Mouse (Mus musculus): ENCODE data around the gene Gm28434.

The Gm28434 gene

DNA sequence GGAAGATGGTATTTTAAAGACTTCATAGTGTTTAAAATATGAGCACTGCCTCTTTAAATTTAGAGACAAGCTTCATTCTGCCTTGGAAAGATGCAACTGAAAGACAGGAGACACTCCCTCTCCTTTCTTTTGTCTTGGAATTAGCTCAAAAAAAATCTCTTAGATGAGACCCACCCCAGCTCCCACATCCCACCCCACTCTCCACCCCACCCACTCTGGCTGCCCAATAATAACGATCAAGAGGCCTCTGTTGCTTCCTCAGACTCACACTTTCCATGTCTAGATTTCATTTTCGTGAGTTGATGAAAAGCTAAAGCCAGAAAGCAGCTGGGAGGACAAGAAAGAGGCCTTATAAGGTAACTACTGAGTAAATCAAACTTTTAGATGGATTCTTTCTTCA, at the start of gene Gm28434, which contains the start of gene 2310003L06Rik:
Gene Gm28434, plus strand, starts transcription at position 317 of the 400 bp plus-strand sequence.
Gene 2310003L06Rik, plus strand, starts transcription at position 259 of the 400 bp plus-strand sequence.
- DNase-seq (ENCODE audit: inconsistent age in 2 of 2, low spot score in 1 of 2) = no peak

DNA sequence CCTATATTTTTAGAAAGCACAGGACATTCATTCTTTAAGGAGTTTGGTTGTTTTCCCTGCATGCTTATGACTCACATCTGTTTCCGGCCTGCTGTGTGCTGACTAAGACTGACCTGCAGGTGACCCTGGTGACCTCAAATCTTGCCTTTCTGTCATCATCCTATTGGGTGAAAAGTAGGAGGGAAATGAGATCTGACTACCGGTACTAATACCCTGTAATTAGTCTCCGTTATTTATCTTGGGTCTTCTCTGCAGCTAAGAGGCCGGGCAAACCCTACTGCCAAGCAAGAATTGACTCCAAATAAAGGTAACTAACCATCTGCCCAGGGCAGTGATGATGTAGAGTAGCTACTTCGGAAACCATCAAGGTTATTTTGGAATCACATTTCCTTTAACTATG, 43.9 kb upstream of the Gm28434 start, which contains the start of gene Csn3:
Gene Csn3, plus strand, starts transcription at position 208 of the 400 bp plus-strand sequence.
- DNase-seq (ENCODE audit: inconsistent age in 2 of 2, low spot score in 1 of 2) = no peak

DNA sequence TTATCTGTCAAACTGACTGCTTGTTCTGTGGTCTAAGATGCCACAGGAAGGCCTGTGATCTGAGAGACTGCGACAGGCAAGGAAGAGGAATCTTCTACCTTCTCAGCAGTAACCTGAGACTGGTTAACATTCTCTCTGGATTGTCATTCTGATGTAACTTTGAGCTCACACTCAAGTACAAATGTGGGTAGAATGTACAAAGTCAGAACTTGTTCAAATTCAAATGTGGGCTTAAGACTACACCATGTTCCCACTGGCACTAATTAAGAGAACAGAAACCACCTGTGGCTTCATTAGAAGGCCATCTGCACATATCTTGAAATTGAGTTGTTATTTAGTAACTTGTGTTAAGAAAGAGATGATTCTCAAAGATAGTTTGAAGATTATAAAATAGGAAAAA, 37.7 kb upstream of the Gm28434 start:
- DNase-seq (ENCODE audit: inconsistent age in 2 of 2, low spot score in 1 of 2) = no peak

DNA sequence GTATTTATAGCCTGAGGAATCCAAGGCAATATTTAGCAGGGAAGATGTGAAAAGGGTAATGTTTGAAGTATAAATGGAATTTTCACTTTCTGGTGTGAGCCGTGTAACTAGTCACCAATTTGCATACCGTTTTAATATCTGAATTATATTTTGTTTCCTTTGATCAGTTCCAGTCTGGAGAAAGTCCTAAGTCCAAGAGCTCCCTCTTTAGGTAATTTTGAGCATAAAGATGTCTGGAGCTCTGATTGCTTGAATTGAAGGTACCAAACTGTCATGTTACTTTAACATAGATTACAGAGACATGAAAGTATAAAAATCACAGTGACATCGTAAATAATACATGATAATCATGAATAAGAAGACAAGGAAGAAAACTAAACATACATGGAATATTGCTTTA, 28.6 kb upstream of the Gm28434 start:
- DNase-seq (ENCODE audit: inconsistent age in 2 of 2, low spot score in 1 of 2) = no peak

DNA sequence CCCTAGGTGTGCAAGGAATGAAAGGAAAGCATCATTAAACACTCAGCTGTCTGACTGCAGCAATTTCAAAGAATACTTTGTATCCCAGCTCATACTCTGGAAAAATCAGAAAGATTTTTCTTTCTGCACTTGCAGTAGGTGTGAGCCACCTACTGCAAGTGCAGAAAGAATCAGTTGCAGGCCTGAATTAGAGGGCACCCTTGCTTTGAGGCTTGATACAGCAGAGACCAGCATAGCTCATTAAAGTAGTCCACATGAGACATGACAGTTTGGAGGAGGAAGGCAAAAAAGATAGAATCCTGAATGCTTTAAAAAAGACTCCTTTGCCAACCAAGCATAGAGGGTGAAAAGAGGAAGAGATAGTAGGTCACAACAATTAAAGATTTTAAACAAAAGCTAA, 26.8 kb upstream of the Gm28434 start:
- DNase-seq (ENCODE audit: inconsistent age in 2 of 2, low spot score in 1 of 2) = no peak

DNA sequence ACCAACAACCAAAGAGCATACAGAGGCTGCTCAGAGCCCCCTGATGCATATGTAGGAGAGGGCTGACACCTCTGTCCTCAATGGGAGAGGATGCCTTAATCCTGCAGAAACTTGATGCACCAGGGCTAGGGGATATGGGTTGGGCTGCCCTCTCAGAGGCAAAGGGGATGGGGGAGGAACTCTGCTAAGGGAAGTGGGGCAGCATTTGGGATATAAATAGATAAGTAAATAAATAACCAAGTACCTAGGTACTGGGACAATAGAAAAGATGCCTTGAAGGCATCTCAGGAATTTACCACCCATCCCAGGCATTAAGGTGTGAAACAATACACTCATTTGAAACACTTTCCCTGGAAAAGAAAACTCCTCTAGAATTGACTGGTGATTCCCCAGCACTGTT, 17.5 kb upstream of the Gm28434 start:
- no peak for DNase-seq (ENCODE audit: inconsistent age in 2 of 2, low spot score in 1 of 2)

DNA sequence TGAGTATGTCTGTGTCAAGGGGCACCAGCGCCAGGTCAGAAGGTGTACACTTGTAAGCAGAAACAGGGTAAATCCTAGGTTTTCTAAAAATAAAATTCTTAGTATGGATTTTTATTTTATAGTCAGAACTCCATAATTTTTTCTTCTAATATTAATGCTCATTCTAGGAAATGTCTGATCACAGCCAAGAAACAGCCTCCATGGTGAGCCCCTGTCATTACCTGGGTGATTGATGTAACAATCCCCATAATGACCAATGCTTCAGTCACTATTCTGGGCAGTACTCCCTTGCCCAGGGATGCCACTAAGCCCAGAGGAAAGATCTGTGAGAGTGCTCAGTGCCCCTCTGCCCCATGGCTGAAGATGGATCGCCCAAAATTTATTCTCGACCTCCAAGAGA, 9.8 kb downstream of the Gm28434 start, which contains the start of gene Cabs1:
Gene Cabs1, plus strand, starts transcription at position 301 of the 400 bp plus-strand sequence.
- no peak for DNase-seq (ENCODE audit: inconsistent age in 2 of 2, low spot score in 1 of 2)

DNA sequence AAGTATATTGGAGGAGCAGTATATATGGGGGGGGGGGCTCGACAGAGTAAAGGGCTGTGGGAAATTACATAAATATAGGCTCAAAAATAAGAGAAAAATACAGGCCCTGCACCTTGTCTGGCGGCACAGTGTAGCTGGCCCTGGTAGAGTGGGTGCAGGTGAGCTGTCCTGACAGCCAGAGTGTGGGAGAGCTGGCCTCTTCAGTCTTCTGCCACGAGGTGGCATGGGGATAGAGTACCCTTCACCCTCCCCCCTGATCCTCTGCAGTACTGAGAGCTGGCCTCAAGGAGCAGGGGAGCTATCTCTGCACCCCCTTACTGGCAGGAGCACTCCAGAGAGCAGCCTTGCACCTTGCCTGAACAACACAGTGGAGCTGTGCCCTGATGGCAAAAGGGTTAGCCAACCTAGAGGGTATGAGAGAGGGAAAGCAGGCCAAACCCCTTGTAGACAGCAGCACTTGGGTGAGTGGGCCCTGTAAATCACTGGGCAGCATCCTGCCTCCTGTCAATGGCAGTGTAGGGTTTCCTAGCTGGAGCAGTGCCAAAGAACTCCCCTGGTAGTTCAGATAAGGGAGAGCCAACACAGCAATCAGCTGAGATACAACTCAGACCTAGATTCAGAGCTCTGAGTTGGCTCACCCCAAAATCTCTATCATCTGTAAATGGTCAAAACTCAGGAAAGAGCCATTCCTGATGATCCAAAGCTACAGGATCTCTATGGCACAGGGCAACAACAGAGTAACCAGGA, 13.3 kb downstream of the Gm28434 start:
- DNase-seq (ENCODE audit: inconsistent age in 2 of 2, low spot score in 1 of 2) = no peak

DNA sequence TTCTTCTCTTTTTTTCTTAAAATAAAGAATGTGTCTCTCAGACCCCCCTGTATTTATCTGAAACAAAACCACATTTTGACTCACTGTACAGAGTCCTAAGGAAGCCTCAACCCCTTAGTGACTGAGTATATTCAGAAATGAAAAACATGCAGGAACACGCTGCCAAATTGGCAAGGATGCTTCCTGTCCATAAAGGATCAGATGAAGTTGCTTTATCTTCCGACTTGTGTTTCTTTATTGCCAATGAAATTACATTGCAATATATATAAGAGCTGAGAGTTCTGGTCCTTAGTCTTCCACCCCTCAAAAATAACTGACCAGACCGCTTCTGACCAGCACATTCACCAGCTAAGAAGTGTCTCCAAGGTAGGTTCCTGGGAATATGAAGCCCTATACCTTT, 32.9 kb downstream of the Gm28434 start, which contains the start of gene Smr3a:
Gene Smr3a, plus strand, starts transcription at position 301 of the 400 bp plus-strand sequence.
- DNase-seq (ENCODE audit: inconsistent age in 2 of 2, low spot score in 1 of 2) = no peak

DNA sequence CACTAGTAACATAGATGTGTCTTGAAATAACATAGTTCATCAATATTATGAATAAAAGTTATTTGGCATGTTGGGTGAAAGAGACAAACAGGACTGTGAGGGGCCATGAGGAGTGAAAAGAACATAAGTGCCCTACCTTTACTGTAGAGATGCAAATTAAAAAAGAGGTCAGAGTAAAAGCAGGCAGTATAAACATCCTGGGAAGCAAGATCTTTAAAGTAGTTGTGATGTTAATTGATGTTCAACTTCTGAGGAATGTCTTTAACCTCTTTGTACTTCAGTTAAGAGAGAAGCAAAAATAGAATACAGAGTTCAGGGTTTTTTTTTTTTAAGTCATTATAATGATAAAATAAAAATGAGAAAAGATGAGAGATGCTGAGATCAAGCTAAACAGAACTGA, 35.9 kb downstream of the Gm28434 start:
- no peak for DNase-seq (ENCODE audit: inconsistent age in 2 of 2, low spot score in 1 of 2)
